Mouse (Mus musculus): ENCODE data around the gene Hcrtr2. TPM values are rescaled to one million over a fixed set of nuclear protein-coding genes. Genes with fewer than 3 reads are reported as not detected.

The Hcrtr2 gene
- 0.28 TPM for polyA plus RNA-seq (2014; fragmentation: Illumina TruSeq; extraction: RNeasy Lipid Tissue Mini Kit (QIAGEN cat#74804); ENCODE audit: low read depth, low replicate concordance)

DNA sequence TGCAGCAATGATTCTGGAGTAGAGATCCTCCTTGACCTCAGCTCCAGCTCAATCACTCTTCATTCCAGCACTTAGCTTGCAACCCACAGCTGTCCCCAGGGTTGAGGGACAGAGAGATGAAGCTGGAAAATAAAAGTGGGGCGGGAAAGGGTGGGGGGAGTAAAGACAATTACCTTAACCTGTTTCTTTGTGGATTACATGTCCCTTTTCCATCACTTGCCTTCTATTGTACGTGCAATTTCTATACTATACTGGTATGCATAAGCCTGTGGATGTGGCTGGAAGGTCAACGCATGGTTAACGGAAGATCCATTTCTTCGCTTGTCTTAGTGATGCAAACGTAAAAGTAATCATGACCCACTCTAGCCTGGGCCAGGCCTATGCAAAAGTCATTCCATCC, at the start of gene Hcrtr2:
TSS of gene Hcrtr2 (minus strand) at position 101 of the 400 bp plus-strand sequence.

DNA sequence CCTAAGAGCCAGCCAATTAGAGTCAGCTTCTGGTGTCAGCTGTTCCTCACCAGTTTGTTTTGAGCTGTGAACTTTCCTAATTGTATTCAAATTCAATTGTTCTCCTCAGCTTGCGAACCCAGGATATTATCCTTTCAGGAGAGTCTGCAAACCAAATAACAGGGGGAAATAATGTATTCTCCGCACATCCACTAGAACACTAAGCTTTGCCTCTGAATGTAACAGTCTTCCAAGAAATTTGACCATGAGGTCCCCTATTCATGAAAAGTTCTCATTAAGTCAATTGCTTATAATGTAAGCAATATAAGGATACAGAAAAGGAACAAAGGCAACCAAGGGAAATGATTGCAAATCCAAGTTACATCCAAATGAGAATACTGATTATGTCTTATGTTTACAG, 110.1 kb downstream of the Hcrtr2 start, which contains the start of gene Gfral:
TSS of gene Gfral (minus strand) at position 101 of the 400 bp plus-strand sequence.

Other genes starting within 250 kb of the Hcrtr2 start
- gene Gfral, start 110.2 kb downstream of the Hcrtr2 start, polyA plus RNA-seq (2014; fragmentation: Illumina TruSeq; extraction: RNeasy Lipid Tissue Mini Kit (QIAGEN cat#74804); ENCODE audit: low read depth, low replicate concordance) = 0.22 TPM
- 67.9 TPM for gene Fam83b, start 243.3 kb upstream of the Hcrtr2 start, polyA plus RNA-seq (2014; fragmentation: Illumina TruSeq; extraction: RNeasy Lipid Tissue Mini Kit (QIAGEN cat#74804); ENCODE audit: low read depth, low replicate concordance)